Mouse (Mus musculus) stomach, embryonic 16.5 days (tissue): Measurements from ENCODE around the gene Khdrbs2. TPM values are rescaled to one million over a fixed set of nuclear protein-coding genes. Genes with fewer than 3 reads are reported as not detected.
"Not testable (repeated sequence)": the region's sequence is repeated elsewhere in the genome, so short reads cannot be mapped to it uniquely, and the experiment has no call there.

Experiments
- ATAC-seq: fragments of 200-750 bp; cut with Nextera tagmentation; 2 replicates; pipeline ENCODE4 v1.8.0; 2017; ENCODE audit warnings: moderate number of reproducible peaks, moderate TSS enrichment; ENCODE audit not compliant: insufficient read depth, low FRiP score
- H3K27ac ChIP-seq: fragments of 300-500 bp; sonication (generic); 2 replicates; pipeline ENCODE4 v1.5.1; 2014; ENCODE audit warnings: low read length
- H3K27me3 ChIP-seq: fragments of 300-500 bp; sonication (generic); 2 replicates; pipeline ENCODE4 v1.6.1; 2014; ENCODE audit warnings: low read length, control low read depth, mixed read lengths; ENCODE audit not compliant: control insufficient read depth, insufficient read depth
- H3K36me3 ChIP-seq: fragments of 300-500 bp; sonication (generic); 2 replicates; pipeline ENCODE4 v1.6.1; 2014; ENCODE audit warnings: low read length; ENCODE audit not compliant: control insufficient read depth, insufficient read depth
- H3K4me1 ChIP-seq: fragments of 300-500 bp; sonication (generic); 2 replicates; pipeline ENCODE4 v1.6.1; 2014; ENCODE audit warnings: low read length, control low read depth, mixed read lengths; ENCODE audit not compliant: control insufficient read depth, insufficient read depth
- H3K4me2 ChIP-seq: fragments of 300-500 bp; sonication (generic); 2 replicates; pipeline ENCODE4 v1.6.1; 2014; ENCODE audit warnings: low read depth, low read length, mixed read lengths
- H3K4me3 ChIP-seq: fragments of 300-500 bp; sonication (generic); replicated peaks from 2 replicates; pipeline ENCODE4 v1.5.1; 2014; ENCODE audit warnings: mild to moderate bottlenecking, low read length
- H3K9ac ChIP-seq: fragments of 300-500 bp; sonication (generic); 2 replicates; pipeline ENCODE4 v1.6.1; 2014; ENCODE audit warnings: low read length
- H3K9me3 ChIP-seq: fragments of 300-500 bp; sonication (generic); replicated peaks from 2 replicates; pipeline ENCODE4 v1.6.1; 2016; ENCODE audit warnings: low read length, control low read depth; ENCODE audit not compliant: control insufficient read depth
- WGBS: fragments of 180-500 bp; shearing (Covaris S2); extraction: QIAGEN DNeasy Blood & Tissue Kit; methylation state at CpG from one replicate; pipeline ENCODE4 v1.1.7; 2014; 5-methylcytosine and 5-hydroxymethylcytosine counted together
- polyA plus RNA-seq: library from polyadenylated mRNA; unstranded; fragments of >200 nt; fragmentation: Nextera tagmentation; extraction: Ambion mirVana; gene quantifications from 2 replicates; pipeline ENCODE4 v1.2.1, GENCODE M21; 2015

The Khdrbs2 gene
- polyA plus RNA-seq, 1 experiment from 2014 or later: 3.7 TPM

GRCm38 (mm10) chr1:32547194-32547593 is 374.7 kb downstream of the Khdrbs2 start, which contains the start of gene Gm5415:
Gene Gm5415, minus strand, starts transcription at chr1:32547294.
- H3K4me2 ChIP-seq, H3K9me3 ChIP-seq, H3K9ac ChIP-seq, H3K36me3 ChIP-seq, ATAC-seq, H3K27ac ChIP-seq, H3K4me3 ChIP-seq, H3K4me1 ChIP-seq, H3K27me3 ChIP-seq: not testable (repeated sequence)
- WGBS: 72% methylated on average over 2 of the region's 7 CpGs

- H3K4me2 ChIP-seq: no peak overlapping the region
- no peak overlapping the region for H3K27ac ChIP-seq
- WGBS: 78% methylated on average over 3 of the region's 3 CpGs
- H3K4me1 ChIP-seq: no peaks in the 10 kb centered on the region
- ATAC-seq: no peak
- H3K4me3 ChIP-seq: no peak overlapping the region
- no peak overlapping the region for H3K9ac ChIP-seq
- no peaks in the 10 kb centered on the region for H3K27me3 ChIP-seq
- H3K36me3 ChIP-seq: no peaks in the 10 kb centered on the region
- H3K9me3 ChIP-seq: no peaks in the 10 kb centered on the region
Measured at GRCm38 (mm10) chr1:32553459-32553858, 380.9 kb downstream of the Khdrbs2 start.

GRCm38 (mm10) chr1:32553925-32554324 is 381.4 kb downstream of the Khdrbs2 start:
- WGBS: 52% methylated on average over 4 of the region's 4 CpGs

GRCm38 (mm10) chr1:32568901-32569300 is 396.4 kb downstream of the Khdrbs2 start:
- Histone ChIP-seq H3K9me3 (no peaks in the 10 kb centered on the region), H3K36me3 (no peaks in the 10 kb centered on the region), H3K27ac (no peak overlapping the region), H3K4me1 (no peaks in the 10 kb centered on the region), H3K4me3 (no peak overlapping the region), H3K27me3 (no peaks in the 10 kb centered on the region), H3K4me2 (no peak overlapping the region), H3K9ac (no peak overlapping the region)
- no peak for ATAC-seq
- WGBS: 79% methylated on average over 2 of the region's 2 CpGs

More at GRCm38 (mm10) chr1:32553925-32554324, 381.4 kb downstream of the Khdrbs2 start:
- Histone ChIP-seq H3K27me3 (no peaks in the 10 kb centered on the region), H3K4me1 (no peaks in the 10 kb centered on the region), H3K27ac (no peak overlapping the region), H3K9ac (no peak overlapping the region), H3K4me2 (no peak overlapping the region), H3K9me3 (no peaks in the 10 kb centered on the region), H3K4me3 (no peak overlapping the region), H3K36me3 (no peaks in the 10 kb centered on the region)
- no peak for ATAC-seq

- 78% methylated on average over 1 of the region's 1 CpGs for WGBS
- no peak overlapping the region for H3K9ac ChIP-seq
- H3K9me3 ChIP-seq: no peaks in the 10 kb centered on the region
- H3K4me2 ChIP-seq: no peak overlapping the region
- no peak for ATAC-seq
- H3K4me3 ChIP-seq: no peak overlapping the region
- no peak overlapping the region for H3K27ac ChIP-seq
- H3K36me3 ChIP-seq: no peaks in the 10 kb centered on the region
- H3K4me1 ChIP-seq: no peaks in the 10 kb centered on the region
- no peaks in the 10 kb centered on the region for H3K27me3 ChIP-seq
Measured at GRCm38 (mm10) chr1:32626060-32626459, 453.5 kb downstream of the Khdrbs2 start.

GRCm38 (mm10) chr1:32632415-32633354 is 460.2 kb downstream of the Khdrbs2 start:
- ATAC-seq: no peak
- H3K27me3 ChIP-seq: no peaks in the 10 kb centered on the region

GRCm38 (mm10) chr1:32633404-32633803 is 460.9 kb downstream of the Khdrbs2 start:
- Histone ChIP-seq H3K9ac (no peak overlapping the region), H3K4me1 (no peaks in the 10 kb centered on the region), H3K9me3 (no peaks in the 10 kb centered on the region), H3K4me3 (no peak overlapping the region), H3K27ac (no peak overlapping the region), H3K4me2 (no peak overlapping the region), H3K36me3 (no peaks in the 10 kb centered on the region), H3K27me3 (no peaks in the 10 kb centered on the region)
- ATAC-seq: no peak
- 84% methylated on average over 4 of the region's 4 CpGs for WGBS

More at GRCm38 (mm10) chr1:32632415-32633354, 460.2 kb downstream of the Khdrbs2 start:
- no peak overlapping the region for H3K27ac ChIP-seq
- no peaks in the 10 kb centered on the region for H3K4me1 ChIP-seq
- whole genome bisulfite sequencing: 89% methylated on average over 5 of the region's 5 CpGs
- H3K4me2 ChIP-seq: no peak overlapping the region
- no peaks in the 10 kb centered on the region for H3K36me3 ChIP-seq
- no peaks in the 10 kb centered on the region for H3K9me3 ChIP-seq
- H3K4me3 ChIP-seq: no peak overlapping the region
- H3K9ac ChIP-seq: no peak overlapping the region

- H3K4me1 ChIP-seq: no peaks in the 10 kb centered on the region
- WGBS: 89% methylated on average over 5 of the region's 5 CpGs
- no peak for ATAC-seq
- no peak overlapping the region for H3K4me3 ChIP-seq
- H3K27me3 ChIP-seq: no peaks in the 10 kb centered on the region
- H3K9me3 ChIP-seq: no peaks in the 10 kb centered on the region
- H3K27ac ChIP-seq: no peak overlapping the region
- H3K9ac ChIP-seq: no peak overlapping the region
- H3K36me3 ChIP-seq: no peaks in the 10 kb centered on the region
- H3K4me2 ChIP-seq: no peak overlapping the region
Measured at GRCm38 (mm10) chr1:32639118-32639517, 466.6 kb downstream of the Khdrbs2 start.

GRCm38 (mm10) chr1:32649647-32650209 is 477.2 kb downstream of the Khdrbs2 start:
- ATAC-seq: no peak
- whole genome bisulfite sequencing: 79% methylated on average over 3 of the region's 3 CpGs
- Histone ChIP-seq H3K4me2 (no peak overlapping the region), H3K4me1 (no peaks in the 10 kb centered on the region), H3K4me3 (no peak overlapping the region), H3K27ac (no peak overlapping the region), H3K36me3 (no peaks in the 10 kb centered on the region), H3K9me3 (no peaks in the 10 kb centered on the region), H3K9ac (no peak overlapping the region), H3K27me3 (no peaks in the 10 kb centered on the region)
